Mouse (Mus musculus): ENCODE data around the gene Frmd6. TPM values are rescaled to one million over a fixed set of nuclear protein-coding genes. Genes with fewer than 3 reads are reported as not detected.

The Frmd6 gene
- polyA plus RNA-seq, 1 experiment, result 8.1 TPM

DNA sequence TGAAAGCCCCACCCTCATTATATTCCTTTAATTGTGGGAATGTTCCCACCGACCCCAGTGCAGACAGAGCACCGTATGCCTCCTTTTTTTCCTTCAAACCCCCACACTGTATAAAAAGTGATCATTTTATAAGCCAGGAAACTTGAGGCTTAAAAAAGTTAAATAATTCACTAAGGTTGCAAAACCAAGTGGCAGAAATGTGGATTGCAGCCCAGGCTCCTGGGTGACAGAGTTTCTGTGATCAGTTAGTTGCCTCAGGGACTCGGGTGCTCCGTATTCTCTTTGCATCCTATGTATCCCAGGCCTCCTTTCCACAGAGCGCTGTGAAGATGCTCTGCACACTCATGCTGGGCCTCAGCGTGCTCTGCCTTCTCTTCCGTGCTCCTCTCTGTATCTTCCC lies 58.8 kb downstream of the Frmd6 start:
- Histone ChIP-seq H3K27ac (ENCODE audit: insufficient read depth, low read depth, low read length) (no peak overlapping the region), H3K4me1 (ENCODE audit: control insufficient read depth, insufficient read depth, low read length) (peaks cover 10% of the 10 kb centered on the region)

DNA sequence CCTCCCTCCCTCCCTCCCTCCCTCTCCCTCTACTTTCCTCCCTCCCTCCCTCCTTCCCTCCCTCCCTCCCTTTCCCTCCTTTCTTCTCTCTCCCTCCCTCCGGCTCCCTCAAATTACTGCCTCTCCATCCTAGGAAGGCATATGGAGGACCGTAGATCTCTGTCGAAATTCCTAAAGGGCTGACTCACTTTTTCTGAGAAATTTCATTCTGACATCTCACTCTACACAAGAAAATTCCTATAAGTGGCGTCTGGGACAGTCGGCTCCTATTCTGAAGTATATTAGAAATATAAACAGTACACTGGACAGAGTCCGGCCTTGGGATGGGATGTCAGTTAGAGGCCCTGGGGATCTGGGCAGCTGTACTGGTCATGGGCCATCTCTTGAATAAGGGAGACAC lies 59.7 kb downstream of the Frmd6 start:
- no peak for TF ChIP-seq POLR2A (IDR thresholded peaks at IDR 0.05; ENCODE audit: borderline replicate concordance, low read depth, low read length)
- TF ChIP-seq CTCF (IDR thresholded peaks at IDR 0.05; ENCODE audit: low read depth, low read length), result no peak
- no peak overlapping the region for H3K27ac ChIP-seq (ENCODE audit: insufficient read depth, low read depth, low read length)
- peaks cover 10% of the 10 kb centered on the region for H3K4me1 ChIP-seq (ENCODE audit: control insufficient read depth, insufficient read depth, low read length)
- no peak overlapping the region for H3K4me3 ChIP-seq (ENCODE audit: insufficient read depth, low read length)

More for the DNA sequence above, 58.8 kb downstream of the Frmd6 start:
- H3K4me3 ChIP-seq (ENCODE audit: insufficient read depth, low read length), result no peak overlapping the region
- TF ChIP-seq CTCF (IDR thresholded peaks at IDR 0.05; ENCODE audit: low read depth, low read length), result no peak
- TF ChIP-seq POLR2A (IDR thresholded peaks at IDR 0.05; ENCODE audit: borderline replicate concordance, low read depth, low read length), result no peak

DNA sequence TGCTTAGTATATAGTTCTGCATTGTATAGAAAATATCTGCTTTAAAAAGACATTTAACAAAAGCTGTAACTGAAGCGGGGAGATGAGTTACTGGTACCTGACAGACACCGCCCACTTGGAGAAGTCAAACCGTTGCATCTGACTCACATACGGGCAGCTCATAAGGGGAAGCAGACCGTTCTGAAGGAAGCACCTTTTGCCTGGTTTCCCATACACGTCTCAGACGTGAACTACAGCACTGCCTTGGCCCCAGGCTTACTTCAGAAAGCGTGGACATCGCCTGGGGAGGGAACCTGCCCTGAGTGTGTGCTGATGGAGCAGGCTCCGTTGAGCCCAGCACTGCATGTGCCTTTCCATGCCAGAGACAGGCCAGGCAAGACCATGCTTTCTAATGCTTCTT lies 60.3 kb downstream of the Frmd6 start:
- TF ChIP-seq CTCF (IDR thresholded peaks at IDR 0.05; ENCODE audit: low read depth, low read length) (no peak), POLR2A (IDR thresholded peaks at IDR 0.05; ENCODE audit: borderline replicate concordance, low read depth, low read length) (no peak)
- H3K27ac ChIP-seq (ENCODE audit: insufficient read depth, low read depth, low read length), result no peak overlapping the region
- H3K4me3 ChIP-seq (ENCODE audit: insufficient read depth, low read length), result no peak overlapping the region
- peaks cover 10% of the 10 kb centered on the region for H3K4me1 ChIP-seq (ENCODE audit: control insufficient read depth, insufficient read depth, low read length)

GRCm38 (mm10) chr12:70890405-70890804 lies 65.1 kb downstream of the Frmd6 start:
- Histone ChIP-seq H3K4me3 (ENCODE audit: insufficient read depth, low read length) (no peak overlapping the region), H3K4me1 (ENCODE audit: control insufficient read depth, insufficient read depth, low read length) (peaks cover 2% of the 10 kb centered on the region), H3K27ac (ENCODE audit: insufficient read depth, low read depth, low read length) (no peak overlapping the region)
- TF ChIP-seq CTCF (IDR thresholded peaks at IDR 0.05; ENCODE audit: low read depth, low read length) (no peak), POLR2A (IDR thresholded peaks at IDR 0.05; ENCODE audit: borderline replicate concordance, low read depth, low read length) (no peak)

DNA sequence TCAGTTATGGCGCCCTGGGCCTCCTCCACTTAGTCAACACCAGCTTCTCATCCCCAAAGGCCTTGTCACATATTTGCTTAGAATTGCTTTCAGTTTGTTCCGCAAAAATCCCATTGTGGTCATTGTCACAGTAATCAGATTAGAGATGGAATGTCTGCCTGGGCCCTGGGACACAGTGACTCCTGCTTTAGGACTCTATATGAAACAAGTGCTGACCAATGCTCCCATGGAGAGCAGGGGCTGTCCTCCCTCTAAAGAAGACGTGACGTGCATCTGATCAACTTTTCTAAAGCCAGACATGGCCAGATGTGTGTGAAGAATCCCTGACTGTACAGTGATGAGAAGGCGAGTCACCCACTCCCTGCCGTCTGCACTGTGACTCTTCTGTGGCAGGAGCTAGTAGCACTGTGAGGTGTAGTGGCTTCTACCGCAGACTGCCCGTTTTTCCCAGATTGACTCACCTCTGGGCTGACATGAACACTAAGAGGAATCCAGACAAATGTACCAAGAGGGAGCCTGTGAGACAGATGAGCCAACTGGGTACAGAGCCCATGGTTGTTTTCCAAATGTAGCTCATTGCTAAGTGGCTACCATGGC lies 65.7 kb downstream of the Frmd6 start:
- TF ChIP-seq CTCF (IDR thresholded peaks at IDR 0.05; ENCODE audit: low read depth, low read length) (no peak), POLR2A (IDR thresholded peaks at IDR 0.05; ENCODE audit: borderline replicate concordance, low read depth, low read length) (no peak)
- Histone ChIP-seq H3K4me1 (ENCODE audit: control insufficient read depth, insufficient read depth, low read length) (no peaks in the 10 kb centered on the region), H3K4me3 (ENCODE audit: insufficient read depth, low read length) (no peak overlapping the region), H3K27ac (ENCODE audit: insufficient read depth, low read depth, low read length) (no peak overlapping the region)

DNA sequence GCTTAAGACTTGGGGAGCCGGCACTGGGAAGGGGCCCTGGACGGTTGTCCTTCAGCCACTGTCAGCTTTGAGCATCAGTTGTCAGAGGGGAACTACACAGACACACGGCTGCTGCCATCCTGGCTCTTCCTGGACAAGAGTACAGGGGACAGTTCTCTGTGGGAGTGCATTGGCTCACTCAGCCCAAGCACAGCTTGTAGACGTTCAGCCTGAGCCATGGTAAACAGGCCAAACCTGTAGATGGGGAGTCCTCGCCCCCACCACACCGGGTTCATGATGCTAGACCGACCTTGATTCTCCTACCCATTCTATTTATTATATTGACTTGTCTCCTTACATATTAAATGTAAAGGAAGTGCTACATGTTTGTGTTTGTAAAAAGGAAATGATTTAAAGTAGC lies 70.0 kb downstream of the Frmd6 start:
- TF ChIP-seq POLR2A (IDR thresholded peaks at IDR 0.05; ENCODE audit: borderline replicate concordance, low read depth, low read length), result no peak
- Histone ChIP-seq H3K4me1 (ENCODE audit: control insufficient read depth, insufficient read depth, low read length) (no peaks in the 10 kb centered on the region), H3K27ac (ENCODE audit: insufficient read depth, low read depth, low read length) (no peak overlapping the region), H3K4me3 (ENCODE audit: insufficient read depth, low read length) (no peak overlapping the region)

DNA sequence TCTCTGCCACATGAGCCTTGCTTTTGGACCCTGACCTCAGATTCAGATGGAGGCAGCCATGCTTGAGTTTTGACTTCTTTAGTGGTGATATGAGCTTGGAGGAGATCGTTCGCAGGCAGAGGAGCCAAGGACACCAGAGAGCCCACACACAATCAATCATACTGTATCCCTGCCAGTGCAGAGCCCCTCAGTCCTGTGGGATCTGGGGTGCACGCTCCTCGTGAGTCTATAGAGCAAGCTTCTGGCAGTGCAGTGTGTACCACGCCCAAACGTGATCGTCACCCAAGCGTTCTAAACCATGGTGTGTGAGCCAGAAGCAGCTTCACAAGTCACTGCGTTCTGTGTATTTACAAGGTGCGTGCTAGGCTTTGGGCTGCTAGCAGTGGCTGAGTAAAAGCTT lies 70.8 kb downstream of the Frmd6 start:
- H3K4me3 ChIP-seq (ENCODE audit: insufficient read depth, low read length), result no peak overlapping the region
- TF ChIP-seq CTCF (IDR thresholded peaks at IDR 0.05; ENCODE audit: low read depth, low read length) (no peak), POLR2A (IDR thresholded peaks at IDR 0.05; ENCODE audit: borderline replicate concordance, low read depth, low read length) (no peak)
- no peaks in the 10 kb centered on the region for H3K4me1 ChIP-seq (ENCODE audit: control insufficient read depth, insufficient read depth, low read length)

GRCm38 (mm10) chr12:70897434-70897833 lies 72.1 kb downstream of the Frmd6 start:
- no peak for TF ChIP-seq POLR2A (IDR thresholded peaks at IDR 0.05; ENCODE audit: borderline replicate concordance, low read depth, low read length)
- TF ChIP-seq CTCF (IDR thresholded peaks at IDR 0.05; ENCODE audit: low read depth, low read length), result no peak
- H3K4me1 ChIP-seq (ENCODE audit: control insufficient read depth, insufficient read depth, low read length), result no peaks in the 10 kb centered on the region
- no peak overlapping the region for H3K4me3 ChIP-seq (ENCODE audit: insufficient read depth, low read length)
- no peak overlapping the region for H3K27ac ChIP-seq (ENCODE audit: insufficient read depth, low read depth, low read length)

More for the DNA sequence above, 70.8 kb downstream of the Frmd6 start:
- H3K27ac ChIP-seq (ENCODE audit: insufficient read depth, low read depth, low read length), result no peak overlapping the region

- H3K4me1 ChIP-seq (ENCODE audit: control insufficient read depth, insufficient read depth, low read length), result no peaks in the 10 kb centered on the region
- no peak overlapping the region for H3K4me3 ChIP-seq (ENCODE audit: insufficient read depth, low read length)
- H3K27ac ChIP-seq (ENCODE audit: insufficient read depth, low read depth, low read length), result no peak overlapping the region
- TF ChIP-seq CTCF (IDR thresholded peaks at IDR 0.05; ENCODE audit: low read depth, low read length) (no peak), POLR2A (IDR thresholded peaks at IDR 0.05; ENCODE audit: borderline replicate concordance, low read depth, low read length) (no peak)
Observed at GRCm38 (mm10) chr12:70898450-70898849, 73.1 kb downstream of the Frmd6 start.

- no peak overlapping the region for H3K27ac ChIP-seq (ENCODE audit: insufficient read depth, low read depth, low read length)
- H3K4me1 ChIP-seq (ENCODE audit: control insufficient read depth, insufficient read depth, low read length), result no peaks in the 10 kb centered on the region
- H3K4me3 ChIP-seq (ENCODE audit: insufficient read depth, low read length), result no peak overlapping the region
- TF ChIP-seq POLR2A (IDR thresholded peaks at IDR 0.05; ENCODE audit: borderline replicate concordance, low read depth, low read length) (no peak), CTCF (IDR thresholded peaks at IDR 0.05; ENCODE audit: low read depth, low read length) (no peak)
Observed at GRCm38 (mm10) chr12:70904471-70904870, 79.2 kb downstream of the Frmd6 start.

GRCm38 (mm10) chr12:70906867-70907266 lies 81.6 kb downstream of the Frmd6 start:
- H3K27ac ChIP-seq (ENCODE audit: insufficient read depth, low read depth, low read length), result no peak overlapping the region
- TF ChIP-seq CTCF (IDR thresholded peaks at IDR 0.05; ENCODE audit: low read depth, low read length) (no peak), POLR2A (IDR thresholded peaks at IDR 0.05; ENCODE audit: borderline replicate concordance, low read depth, low read length) (no peak)

More at GRCm38 (mm10) chr12:70906867-70907266, 81.6 kb downstream of the Frmd6 start:
- Histone ChIP-seq H3K4me1 (ENCODE audit: control insufficient read depth, insufficient read depth, low read length) (peaks cover 6% of the 10 kb centered on the region), H3K4me3 (ENCODE audit: insufficient read depth, low read length) (no peak overlapping the region)

Data from bone marrow macrophage, adult 2 months (primary cell).